ENCODE assay signal across 15 mouse cellular contexts in genomic region chr2:102663865-102664264, GRCm38 (mm10). TPM values are rescaled to one million over a fixed set of nuclear protein-coding genes. Genes with fewer than 3 reads are reported as not detected.
DNase-seq lines count a peak whose midpoint lies in the region; ATAC-seq and TF ChIP-seq lines count a peak whose summit lies in the region.
"Had no signal": no experiment of that assay in that cellular context is flagged by ENCODE, and none has a peak within 500 bp of the region (broad histone marks: within the 10 kb centered on the region; RNA-seq: fewer than 3 reads in every experiment).

No protein-coding gene starts in this region.

- no peak overlapping the region for H3K4me2 ChIP-seq in forebrain, embryonic 11.5 days (ENCODE audit: low read depth, low read length, severe bottlenecking)
- peak overlapping the region; percentile 66 for H3K4me2 ChIP-seq in hindbrain, embryonic 15.5 days
- H3K4me2 ChIP-seq in midbrain, embryonic 13.5 days (replicated peaks) = peak overlapping the region; percentile 84
- H3K4me2 ChIP-seq: embryonic facial prominence, embryonic 13.5 days; limb, embryonic 15.5 days had no signal

- no peak for TF ChIP-seq POLR2A in cortical plate, adult 2 months (IDR thresholded peaks at IDR 0.05; ENCODE audit: extremely low read depth, insufficient read depth, low read length)

- no peaks in the 10 kb centered on the region for H3K9me3 ChIP-seq in forebrain, embryonic 11.5 days (ENCODE audit: control insufficient read depth, low read length)
- H3K9me3 ChIP-seq in hindbrain, embryonic 15.5 days = no peaks in the 10 kb centered on the region
- H3K9me3 ChIP-seq in midbrain, embryonic 13.5 days = no peaks in the 10 kb centered on the region
- H3K9me3 ChIP-seq: embryonic facial prominence, embryonic 13.5 days; limb, embryonic 15.5 days had no signal

- peaks cover 2% of the 10 kb centered on the region; the same call in 1 of the 2 replicates for H3K27me3 ChIP-seq in forebrain, embryonic 11.5 days (ENCODE audit: control insufficient read depth, insufficient read depth, low read length)
- H3K27me3 ChIP-seq in hindbrain, embryonic 15.5 days = no peaks in the 10 kb centered on the region
- H3K27me3 ChIP-seq in midbrain, embryonic 13.5 days = no peaks in the 10 kb centered on the region

- no peaks in the 10 kb centered on the region for H3K36me3 ChIP-seq in forebrain, embryonic 11.5 days (ENCODE audit: control insufficient read depth, insufficient read depth, low read length)
- no peaks in the 10 kb centered on the region for H3K36me3 ChIP-seq in hindbrain, embryonic 15.5 days
- no peaks in the 10 kb centered on the region for H3K36me3 ChIP-seq in midbrain, embryonic 13.5 days
- H3K36me3 ChIP-seq: embryonic facial prominence, embryonic 13.5 days; limb, embryonic 15.5 days had no signal

- H3K9ac ChIP-seq in forebrain, embryonic 11.5 days (ENCODE audit: low read length) = no peak overlapping the region
- H3K9ac ChIP-seq in hindbrain, embryonic 15.5 days = no peak overlapping the region
- no peak overlapping the region for H3K9ac ChIP-seq in midbrain, embryonic 13.5 days (replicated peaks)
- H3K9ac ChIP-seq: embryonic facial prominence, embryonic 13.5 days; limb, embryonic 15.5 days had no signal

- WGBS in forebrain, embryonic 11.5 days = 51% methylated on average over 3 of the region's 3 CpGs
- 32% methylated on average over 3 of the region's 3 CpGs for WGBS in hindbrain, embryonic 15.5 days
- 28% methylated on average over 3 of the region's 3 CpGs for WGBS in midbrain, embryonic 13.5 days

- 0 out of 2 replicates have a peak overlapping the region, but pooled peaks have one; percentile 12 for H3K27ac ChIP-seq in cortical plate, adult 2 months (ENCODE audit: insufficient read depth, low read length)
- peak overlapping the region; percentile 48; the same call in 1 of the 2 replicates for H3K27ac ChIP-seq in forebrain, embryonic 11.5 days (ENCODE audit: low read depth, low read length)
- H3K27ac ChIP-seq in hindbrain, embryonic 15.5 days (replicated peaks) = peak overlapping the region; percentile 56
- H3K27ac ChIP-seq in midbrain, embryonic 13.5 days = peak overlapping the region; percentile 87
- H3K27ac ChIP-seq: embryonic facial prominence, embryonic 13.5 days; limb, embryonic 15.5 days; stomach, postnatal 0 days had no signal

- H3K4me3 ChIP-seq in cortical plate, adult 2 months (ENCODE audit: insufficient read depth, low read length) = peak overlapping the region; percentile 90
- H3K4me3 ChIP-seq in forebrain, embryonic 11.5 days (ENCODE audit: low read depth, low read length) = no peak overlapping the region
- 0 out of 2 replicates have a peak overlapping the region, but pooled peaks have one; percentile 19 for H3K4me3 ChIP-seq in hindbrain, embryonic 15.5 days
- H3K4me3 ChIP-seq in midbrain, embryonic 13.5 days (replicated peaks) = peak overlapping the region; percentile 75; the same call in 1 of the 2 replicates
- H3K4me3 ChIP-seq: embryonic facial prominence, embryonic 13.5 days; limb, embryonic 15.5 days had no signal

- no peak for DNase-seq in forebrain, embryonic 11.5 days (ENCODE audit: low spot score)
- no peak for DNase-seq in thymus, adult 18-20 months
- no peak for DNase-seq in frontal cortex, postnatal 25 days (ENCODE audit: low spot score in 2 of 2)
- no peak for DNase-seq in cerebellum, adult 11-12 months
- DNase-seq: adrenal gland, adult 8-10 months; kidney, postnatal 10 days; layer of hippocampus, postnatal 36 days had no signal

- ATAC-seq in forebrain, embryonic 11.5 days (replicated peaks; ENCODE audit: low FRiP score) = 0 out of 2 replicates have a peak, but pooled peaks have one; percentile 29
- no peak for ATAC-seq in hindbrain, embryonic 15.5 days (ENCODE audit: low FRiP score, low read depth)
- ATAC-seq in midbrain, embryonic 13.5 days = peak; percentile 10; the same call in 1 of the 2 replicates
- no peak for ATAC-seq in monocyte, adult 5-6 weeks (replicated peaks; ENCODE audit: insufficient number of reproducible peaks, low FRiP score, low TSS enrichment, poor library complexity, severe bottlenecking)
- ATAC-seq: inflammation-experienced regulatory T-cells, adult 6 months had no signal

- TF ChIP-seq CTCF in cortical plate, adult 2 months (IDR thresholded peaks at IDR 0.05; ENCODE audit: extremely low read depth, insufficient read depth, low read length) = no peak

- peaks cover 3% of the 10 kb centered on the region for H3K4me1 ChIP-seq in cortical plate, adult 2 months (ENCODE audit: control insufficient read depth, insufficient read depth, low read length)
- peaks cover 22% of the 10 kb centered on the region for H3K4me1 ChIP-seq in forebrain, embryonic 11.5 days (replicated peaks; ENCODE audit: control insufficient read depth, insufficient read depth, low read length)
- H3K4me1 ChIP-seq in hindbrain, embryonic 15.5 days (replicated peaks) = peaks cover 49% of the 10 kb centered on the region
- H3K4me1 ChIP-seq in midbrain, embryonic 13.5 days (replicated peaks) = peaks cover 56% of the 10 kb centered on the region

RNA-seq across cellular contexts. Expression of gene Slc1a2, which starts 5.4 kb away (rescaled TPM):
- 765 and 784 TPM in 2 replicates for polyA plus RNA-seq in cortical plate, adult 2 months (2012; rRNA removed)
- 7.7 and 8.0 TPM in 2 replicates for polyA plus RNA-seq in forebrain, embryonic 11.5 days (2014; fragmentation: Nextera tagmentation; extraction: Ambion mirVana)
- polyA plus RNA-seq in hindbrain, embryonic 15.5 days (2015; fragmentation: Nextera tagmentation; extraction: Ambion mirVana) = 18.6 and 19.1 TPM in 2 replicates
- 20.5 and 26.1 TPM in 2 replicates for polyA plus RNA-seq in midbrain, embryonic 13.5 days (2015; fragmentation: Nextera tagmentation; extraction: Ambion mirVana)
- 0.11 TPM in 1 of 3 replicates, not detected in the others for total RNA-seq in monocyte, adult 5-6 weeks (2017)

Comparison
In these comparisons a context has a peak if more than half of its experiments do, and no peak if none do; other contexts are left out.
1. H3K27ac ChIP-seq: peak in every context shown above with its lines; median percentile 87 in midbrain, embryonic 13.5 days; 56 in hindbrain, embryonic 15.5 days; 48 in forebrain, embryonic 11.5 days; 12 in cortical plate, adult 2 months.
2. ATAC-seq: peak in forebrain, embryonic 11.5 days (single experiment) and midbrain, embryonic 13.5 days (single experiment); none in hindbrain, embryonic 15.5 days (single experiment) and monocyte, adult 5-6 weeks (single experiment).
3. RNA of gene Slc1a2, which starts 5.4 kb away (polyA plus RNA-seq): 765 to 784 TPM in cortical plate, adult 2 months; 20.5 to 26.1 TPM in midbrain, embryonic 13.5 days, 18.6 to 19.1 TPM in hindbrain, embryonic 15.5 days and 7.7 to 8.0 TPM in forebrain, embryonic 11.5 days; every median in the first group is over 10 times any median in the second.